Mouse (Mus musculus): ENCODE data around the gene Nfia.

Gene Nfia

GRCm38 (mm10) chr4:97783073-97783879 lies 10.7 kb downstream of the Nfia start:
- DNase-seq (ENCODE audit: low spot score in 2 of 2): no peak

GRCm38 (mm10) chr4:97784236-97784635 lies 11.7 kb downstream of the Nfia start:
- no peak for DNase-seq (ENCODE audit: low spot score in 2 of 2)

- no peak for DNase-seq (ENCODE audit: low spot score in 2 of 2)
Observed at GRCm38 (mm10) chr4:97785547-97786271, 13.2 kb downstream of the Nfia start.

GRCm38 (mm10) chr4:97786571-97786970 lies 14.0 kb downstream of the Nfia start:
- no peak for DNase-seq (ENCODE audit: low spot score in 2 of 2)

- no peak for DNase-seq (ENCODE audit: low spot score in 2 of 2)
Observed at GRCm38 (mm10) chr4:97787515-97787914, 15.0 kb downstream of the Nfia start.

- no peak for DNase-seq (ENCODE audit: low spot score in 2 of 2)
Observed at GRCm38 (mm10) chr4:97788537-97788936, 16.0 kb downstream of the Nfia start.

GRCm38 (mm10) chr4:97793931-97794330 lies 21.4 kb downstream of the Nfia start:
- no peak for DNase-seq (ENCODE audit: low spot score in 2 of 2)

GRCm38 (mm10) chr4:97794865-97795264 lies 22.3 kb downstream of the Nfia start:
- DNase-seq (ENCODE audit: low spot score in 2 of 2): no peak

GRCm38 (mm10) chr4:97795957-97796356 lies 23.4 kb downstream of the Nfia start:
- no peak for DNase-seq (ENCODE audit: low spot score in 2 of 2)

GRCm38 (mm10) chr4:97796505-97796904 lies 24.0 kb downstream of the Nfia start:
- no peak for DNase-seq (ENCODE audit: low spot score in 2 of 2)

GRCm38 (mm10) chr4:97803791-97804190 lies 31.3 kb downstream of the Nfia start:
- DNase-seq (ENCODE audit: low spot score in 2 of 2): no peak

- DNase-seq (ENCODE audit: low spot score in 2 of 2): no peak
Observed at GRCm38 (mm10) chr4:97804638-97805037, 32.1 kb downstream of the Nfia start.

GRCm38 (mm10) chr4:97805255-97805654 lies 32.7 kb downstream of the Nfia start:
- DNase-seq (ENCODE audit: low spot score in 2 of 2): no peak

- DNase-seq (ENCODE audit: low spot score in 2 of 2): no peak
Observed at GRCm38 (mm10) chr4:97805896-97806808, 33.6 kb downstream of the Nfia start.

GRCm38 (mm10) chr4:97806924-97807323 lies 34.4 kb downstream of the Nfia start:
- DNase-seq (ENCODE audit: low spot score in 2 of 2): no peak

- no peak for DNase-seq (ENCODE audit: low spot score in 2 of 2)
Observed at GRCm38 (mm10) chr4:97808885-97809284, 36.4 kb downstream of the Nfia start.

GRCm38 (mm10) chr4:97809582-97810295 lies 37.2 kb downstream of the Nfia start:
- DNase-seq (ENCODE audit: low spot score in 2 of 2): no peak

GRCm38 (mm10) chr4:97810348-97810939 lies 37.9 kb downstream of the Nfia start:
- DNase-seq (ENCODE audit: low spot score in 2 of 2): no peak

GRCm38 (mm10) chr4:97813035-97813434 lies 40.5 kb downstream of the Nfia start:
- no peak for DNase-seq (ENCODE audit: low spot score in 2 of 2)

- DNase-seq (ENCODE audit: low spot score in 2 of 2): no peak
Observed at GRCm38 (mm10) chr4:97813996-97814395, 41.5 kb downstream of the Nfia start.

GRCm38 (mm10) chr4:97814515-97814914 lies 42.0 kb downstream of the Nfia start:
- no peak for DNase-seq (ENCODE audit: low spot score in 2 of 2)

Measured in spleen, postnatal 10 days (tissue).